ENCODE assay signal across 8 mouse cellular contexts in genomic region chr16:44502895-44503575, GRCm38 (mm10). TPM values are rescaled to one million over a fixed set of nuclear protein-coding genes. Genes with fewer than 3 reads are reported as not detected.
DNase-seq lines count a peak whose midpoint lies in the region; ATAC-seq lines count a peak whose summit lies in the region.

No protein-coding gene starts in this region.

- peaks cover 16% of the 10 kb centered on the region for H3K9me3 ChIP-seq in heart, embryonic 12.5 days (replicated peaks)
- no peaks in the 10 kb centered on the region for H3K9me3 ChIP-seq in limb, embryonic 15.5 days

- H3K4me3 ChIP-seq in heart, embryonic 12.5 days, result no peak overlapping the region
- no peak overlapping the region for H3K4me3 ChIP-seq in limb, embryonic 15.5 days

- H3K27me3 ChIP-seq in heart, embryonic 12.5 days (replicated peaks), result no peaks in the 10 kb centered on the region
- H3K27me3 ChIP-seq in limb, embryonic 15.5 days, result no peaks in the 10 kb centered on the region

- no peak overlapping the region for H3K4me2 ChIP-seq in heart, embryonic 12.5 days
- H3K4me2 ChIP-seq in limb, embryonic 15.5 days, result no peak overlapping the region

- peak overlapping the region; percentile 28; the same call in 1 of the 2 replicates for H3K27ac ChIP-seq in heart, embryonic 12.5 days (ENCODE audit: poor library complexity, severe bottlenecking)
- H3K27ac ChIP-seq in limb, embryonic 15.5 days, result peak overlapping the region; percentile 73

- WGBS in heart, embryonic 12.5 days, result 43% methylated on average over 8 of the region's 8 CpGs
- 53% methylated on average over 8 of the region's 8 CpGs for WGBS in limb, embryonic 15.5 days

- peaks cover 18% of the 10 kb centered on the region for H3K4me1 ChIP-seq in heart, embryonic 12.5 days (replicated peaks)
- H3K4me1 ChIP-seq in limb, embryonic 15.5 days, result peaks cover 34% of the 10 kb centered on the region

- no peak overlapping the region for H3K9ac ChIP-seq in heart, embryonic 12.5 days
- H3K9ac ChIP-seq in limb, embryonic 15.5 days, result no peak overlapping the region

- ATAC-seq in heart, embryonic 12.5 days (ENCODE audit: insufficient number of reproducible peaks, low FRiP score), result peak; percentile 51; the same call in 1 of the 2 replicates
- peak; percentile 17 for ATAC-seq in limb, embryonic 15.5 days (ENCODE audit: insufficient number of reproducible peaks, low FRiP score, low TSS enrichment, low read depth)
- no peak for ATAC-seq in inflammation-experienced regulatory T-cells, adult 6 months

- H3K36me3 ChIP-seq in heart, embryonic 12.5 days, result peaks cover 53% of the 10 kb centered on the region
- peaks cover 86% of the 10 kb centered on the region for H3K36me3 ChIP-seq in limb, embryonic 15.5 days

- DNase-seq in adrenal gland, postnatal 10 days, result peak; percentile 49
- DNase-seq in adrenal gland, adult 18-20 months (ENCODE audit: low spot score in 2 of 2), result no peak
- DNase-seq in 416B (ENCODE audit: low read depth), result peak; percentile 49
- no peak for DNase-seq in Muller cell, postnatal 12 days (ENCODE audit: inconsistent ontology term)
- no peak for DNase-seq in adrenal gland, adult 2 months

RNA-seq across cellular contexts. Expression of gene Boc, which starts 55.7 kb away (rescaled TPM):
- 10 to 100 TPM; 33.5 to 35.9 TPM for total RNA-seq in adrenal gland, postnatal 10 days (2021)
- total RNA-seq in adrenal gland, adult 18-20 months (2021), result 10 to 100 TPM; 25.2 to 48.5 TPM
- polyA plus RNA-seq in heart, embryonic 12.5 days (2016; fragmentation: Nextera tagmentation; extraction: Ambion mirVana), result 7.9 and 9.3 TPM in 2 replicates
- polyA plus RNA-seq in limb, embryonic 15.5 days (2015; fragmentation: Nextera tagmentation; extraction: Ambion mirVana), result 56.1 and 57.6 TPM in 2 replicates
- under 1 TPM; 0.20 to 0.42 (median 0.41) TPM for polyA plus RNA-seq in inflammation-experienced regulatory T-cells, adult 6 months (2017; shearing (Covaris generic))
- 10 to 100 TPM; 46.3 to 52.1 TPM for total RNA-seq in adrenal gland, adult 2 months (2021)
- polyA plus RNA-seq in adrenal gland, adult 2 months (2012; rRNA removed), result 73.4 and 94.6 TPM in 2 replicates

Comparison
In these comparisons a context has a peak if more than half of its experiments do, and no peak if none do; other contexts are left out.
1. DNase-seq: peak in adrenal gland, postnatal 10 days (single experiment) and 416B (single experiment); none in adrenal gland, adult 18-20 months (0 of 2), Muller cell, postnatal 12 days (single experiment) and adrenal gland, adult 2 months (single experiment).